Mouse (Mus musculus): Measurements from ENCODE around the gene Cuta. TPM values are rescaled to one million over a fixed set of nuclear protein-coding genes. Genes with fewer than 3 reads are reported as not detected.
A peak's percentile ranks its signal among the peaks of the same experiment; 100 is the strongest.
"Not testable (repeated sequence)": the region's sequence is repeated elsewhere in the genome, so short reads cannot be mapped to it uniquely, and the experiment has no call there.

The Cuta gene
- 100 to 1,000 TPM in 2 of 4 experiments, 10 to 100 TPM in 2; 86.5 to 102 (median 97.7) TPM for total RNA-seq (2022)

GRCm38 (mm10) chr17:26939178-26939972 lies at the start of gene Cuta:
Gene Cuta, minus strand, starts transcription at chr17:26939569.
- DNase-seq (ENCODE audit: low spot score in 2 of 2) = peak; percentile 98 to 100

- DNase-seq (ENCODE audit: low spot score in 2 of 2) = no peak
Observed at GRCm38 (mm10) chr17:26985503-26986179, 46.3 kb upstream of the Cuta start.

- no peak for DNase-seq (ENCODE audit: low spot score in 2 of 2)
Observed at GRCm38 (mm10) chr17:26983382-26983781, 44.0 kb upstream of the Cuta start.

- DNase-seq (ENCODE audit: low spot score in 2 of 2) = no peak
Observed at GRCm38 (mm10) chr17:26981050-26981449, 41.7 kb upstream of the Cuta start.

- DNase-seq (ENCODE audit: low spot score in 2 of 2) = no peak
Observed at GRCm38 (mm10) chr17:26979426-26979825, 40.1 kb upstream of the Cuta start.

- DNase-seq (ENCODE audit: low spot score in 2 of 2) = not testable (repeated sequence)
Observed at GRCm38 (mm10) chr17:26977354-26977753, 38.0 kb upstream of the Cuta start.

- DNase-seq (ENCODE audit: low spot score in 2 of 2) = no peak
Observed at GRCm38 (mm10) chr17:26975415-26975814, 36.0 kb upstream of the Cuta start.

- DNase-seq (ENCODE audit: low spot score in 2 of 2) = no peak
Observed at GRCm38 (mm10) chr17:26974547-26974946, 35.2 kb upstream of the Cuta start.

GRCm38 (mm10) chr17:26972703-26973574 lies 33.6 kb upstream of the Cuta start, which contains the start of gene Zbtb9:
Gene Zbtb9, plus strand, starts transcription at chr17:26973167.
- peak; percentile 86 to 95 for DNase-seq (ENCODE audit: low spot score in 2 of 2)

GRCm38 (mm10) chr17:26972107-26972506 lies 32.7 kb upstream of the Cuta start:
- no peak for DNase-seq (ENCODE audit: low spot score in 2 of 2)

GRCm38 (mm10) chr17:26971247-26971905 lies 32.0 kb upstream of the Cuta start:
- no peak for DNase-seq (ENCODE audit: low spot score in 2 of 2)

- DNase-seq (ENCODE audit: low spot score in 2 of 2) = no peak
Observed at GRCm38 (mm10) chr17:26970221-26970620, 30.9 kb upstream of the Cuta start.

- no peak for DNase-seq (ENCODE audit: low spot score in 2 of 2)
Observed at GRCm38 (mm10) chr17:26969257-26969656, 29.9 kb upstream of the Cuta start.

GRCm38 (mm10) chr17:26968200-26968611 lies 28.8 kb upstream of the Cuta start:
- DNase-seq (ENCODE audit: low spot score in 2 of 2) = no peak

- no peak for DNase-seq (ENCODE audit: low spot score in 2 of 2)
Observed at GRCm38 (mm10) chr17:26967477-26967876, 28.1 kb upstream of the Cuta start.

- no peak for DNase-seq (ENCODE audit: low spot score in 2 of 2)
Observed at GRCm38 (mm10) chr17:26966993-26967392, 27.6 kb upstream of the Cuta start.

GRCm38 (mm10) chr17:26961572-26962240 lies 22.3 kb upstream of the Cuta start:
- DNase-seq (ENCODE audit: low spot score in 2 of 2) = peak in 1 of 2 experiments; percentile 6

- no peak for DNase-seq (ENCODE audit: low spot score in 2 of 2)
Observed at GRCm38 (mm10) chr17:26959815-26960214, 20.4 kb upstream of the Cuta start.

- no peak for DNase-seq (ENCODE audit: low spot score in 2 of 2)
Observed at GRCm38 (mm10) chr17:26958880-26959279, 19.5 kb upstream of the Cuta start.

- DNase-seq (ENCODE audit: low spot score in 2 of 2) = no peak
Observed at GRCm38 (mm10) chr17:26957872-26958271, 18.5 kb upstream of the Cuta start.
